Mouse (Mus musculus) testis, postnatal 10 days (tissue): Measurements from ENCODE around the gene Dpf2.

Source experiments
- DNase-seq: peaks from one replicate; pipeline ENCODE4 v3.0.0; 2021; ENCODE audit warnings: low spot score

The Dpf2 gene

DNA sequence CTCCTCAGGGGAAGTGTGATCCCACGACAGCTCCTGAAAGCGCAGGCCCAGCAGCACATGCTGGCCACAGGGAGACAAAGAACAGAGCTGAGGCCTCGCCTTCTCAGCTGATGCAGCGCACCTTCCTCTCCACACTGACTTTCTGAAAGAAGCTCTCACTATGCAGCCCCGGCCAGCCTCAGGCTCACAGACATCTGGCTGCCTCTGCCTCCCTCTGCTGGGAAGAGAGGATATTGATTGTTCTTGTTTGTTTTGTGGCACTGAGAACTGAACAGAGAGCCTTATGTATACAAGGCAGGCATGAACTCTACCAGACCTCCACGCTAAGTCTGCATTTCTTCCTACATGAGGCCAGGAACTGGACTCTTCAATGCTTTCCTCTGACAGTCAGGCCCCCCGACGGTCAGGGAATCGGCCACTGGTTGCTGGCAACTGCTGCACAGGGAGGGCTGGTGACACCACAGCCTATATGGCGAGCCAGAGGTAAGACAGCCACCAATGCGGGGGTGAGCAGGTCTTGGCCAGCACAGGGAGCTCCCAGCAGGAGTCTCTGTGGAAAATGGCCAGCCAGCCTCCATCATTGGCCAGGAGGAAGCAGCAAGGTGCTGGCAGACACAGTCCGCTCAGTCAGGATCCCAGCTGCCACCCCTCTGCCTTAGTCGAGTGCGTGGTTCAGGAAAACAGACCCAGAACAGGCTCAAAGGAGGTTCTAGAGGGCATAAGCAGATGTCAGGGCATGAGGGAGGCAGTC, 50.3 kb downstream of the Dpf2 start:
- DNase-seq, result no peak

DNA sequence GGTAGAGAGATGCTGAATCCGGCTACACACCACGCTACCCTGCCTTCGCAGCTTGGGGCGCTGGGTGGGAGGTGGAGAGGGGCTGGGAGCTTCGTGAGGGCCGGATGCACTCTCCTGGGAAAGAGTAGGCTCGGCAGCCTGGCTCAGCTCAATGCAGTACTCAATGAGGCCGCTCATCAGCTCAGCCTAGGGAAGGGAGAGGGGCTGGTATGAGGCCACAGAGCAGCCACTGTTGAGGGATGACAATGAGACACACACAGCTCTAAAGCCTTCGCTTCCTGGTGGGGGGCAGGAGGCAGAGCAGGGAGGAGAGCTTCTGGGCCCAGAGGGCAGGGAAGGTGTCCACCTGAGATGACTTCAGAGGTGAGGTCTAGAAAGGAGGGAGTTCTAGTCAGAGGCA, 56.2 kb downstream of the Dpf2 start:
- no peak for DNase-seq

DNA sequence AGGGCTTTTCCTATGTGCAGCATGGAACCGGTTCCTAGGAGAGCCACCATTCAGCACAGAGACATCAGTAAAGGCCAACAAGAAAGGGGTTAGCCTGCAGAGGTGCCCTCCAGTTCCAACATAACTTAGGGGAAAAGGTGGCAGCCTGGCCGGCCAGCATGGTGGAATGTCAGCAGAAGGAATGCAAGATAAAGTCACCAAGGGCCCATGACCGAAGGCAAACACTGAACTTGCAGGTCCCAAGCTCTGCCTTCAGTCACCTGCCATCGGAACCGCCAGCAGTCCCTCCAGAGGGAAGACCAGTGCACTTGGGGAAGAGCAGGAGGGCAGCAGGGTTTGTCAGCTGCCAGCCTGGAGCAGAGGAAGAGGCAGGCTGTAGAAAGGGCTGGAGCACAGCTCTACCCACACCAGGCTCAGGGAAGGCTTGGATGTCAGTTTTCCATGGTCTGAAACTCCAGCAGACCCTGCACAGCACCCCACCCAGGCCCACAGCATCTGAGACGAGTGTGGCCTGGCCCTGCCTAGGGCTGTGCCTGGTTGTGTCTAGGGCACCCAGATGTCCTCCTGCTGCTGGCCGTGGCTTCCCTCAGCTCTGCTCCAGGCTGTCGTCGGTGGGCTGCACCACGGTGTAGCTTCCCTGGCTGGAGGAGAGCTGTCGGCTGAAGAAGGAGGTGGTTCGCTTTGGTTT, 60.6 kb downstream of the Dpf2 start:
- no peak for DNase-seq

DNA sequence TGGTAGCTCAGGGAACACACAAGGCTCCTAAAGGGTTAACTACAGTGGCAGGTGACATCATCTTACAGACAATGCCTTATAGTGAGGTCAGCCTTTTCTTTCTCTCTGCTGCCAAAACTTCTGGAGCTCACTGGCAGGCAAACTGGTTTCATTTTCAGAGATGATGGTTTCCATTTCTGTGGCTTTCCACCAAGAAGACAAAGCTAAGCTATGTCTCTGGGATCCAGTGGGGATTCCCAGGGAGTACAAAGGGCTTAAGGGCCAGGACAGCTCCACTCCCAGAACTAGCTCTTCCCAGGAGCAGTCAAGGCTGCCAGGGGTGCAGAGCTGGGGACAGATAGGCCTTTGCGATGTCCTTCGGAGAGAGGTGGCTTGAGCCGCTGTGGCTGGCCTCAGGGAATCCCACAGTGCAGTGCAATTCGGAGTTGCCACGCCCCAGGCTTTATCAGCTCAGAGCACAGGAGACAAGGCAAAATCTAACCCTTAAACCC, 61.3 kb downstream of the Dpf2 start:
- DNase-seq, result no peak

DNA sequence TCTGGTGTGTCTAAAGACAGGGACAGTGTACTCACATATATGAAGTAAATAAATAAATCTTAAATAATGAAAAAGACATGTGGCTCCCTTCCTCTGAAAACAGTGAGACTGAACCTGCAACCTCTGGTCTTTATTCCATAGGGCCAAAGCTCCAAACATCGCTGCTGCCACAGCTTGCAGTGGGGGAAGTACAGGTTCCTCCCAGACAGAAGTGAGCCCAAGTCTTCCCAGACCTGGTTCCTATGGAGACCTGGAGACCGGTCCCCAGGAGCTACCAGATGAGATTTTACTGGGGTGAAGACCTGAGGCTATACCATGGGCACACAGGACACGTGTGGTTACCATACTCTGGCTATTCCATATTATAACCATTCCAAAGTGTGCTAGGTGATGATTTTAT, 62.0 kb downstream of the Dpf2 start:
- no peak for DNase-seq

DNA sequence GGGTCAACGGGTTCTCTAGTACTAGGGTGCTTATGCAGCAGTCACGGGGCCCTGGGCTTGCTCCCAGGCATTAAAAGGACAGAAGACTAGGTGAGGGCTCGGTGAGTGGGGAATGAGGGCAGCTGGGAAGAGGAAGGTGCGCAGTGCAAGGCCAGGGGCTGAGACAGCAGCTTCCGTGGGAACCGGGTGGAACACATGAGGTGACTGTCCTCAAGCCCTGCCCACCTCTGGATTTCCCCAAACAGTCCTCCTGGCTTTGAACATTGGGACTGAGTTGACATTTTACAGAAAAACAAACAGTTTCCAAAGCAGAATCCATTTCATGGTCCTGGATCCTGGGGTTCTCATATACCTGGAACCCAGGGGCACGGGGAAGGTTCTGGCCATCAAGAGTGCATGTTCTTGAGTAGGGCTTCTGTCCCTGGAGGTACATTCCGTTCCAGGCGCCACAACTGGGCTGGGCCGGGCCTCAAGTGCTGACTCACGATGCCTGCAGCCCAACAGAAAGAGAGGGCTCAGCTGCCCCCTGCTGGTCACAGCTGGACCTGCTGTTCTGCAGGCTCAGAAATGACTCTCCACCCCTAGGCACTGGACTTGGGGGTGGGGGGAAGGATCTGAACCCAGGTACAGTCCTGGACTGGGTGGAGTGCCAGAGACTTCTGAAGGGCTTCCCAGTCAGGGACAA, 62.8 kb downstream of the Dpf2 start:
- peak; percentile 96 for DNase-seq

DNA sequence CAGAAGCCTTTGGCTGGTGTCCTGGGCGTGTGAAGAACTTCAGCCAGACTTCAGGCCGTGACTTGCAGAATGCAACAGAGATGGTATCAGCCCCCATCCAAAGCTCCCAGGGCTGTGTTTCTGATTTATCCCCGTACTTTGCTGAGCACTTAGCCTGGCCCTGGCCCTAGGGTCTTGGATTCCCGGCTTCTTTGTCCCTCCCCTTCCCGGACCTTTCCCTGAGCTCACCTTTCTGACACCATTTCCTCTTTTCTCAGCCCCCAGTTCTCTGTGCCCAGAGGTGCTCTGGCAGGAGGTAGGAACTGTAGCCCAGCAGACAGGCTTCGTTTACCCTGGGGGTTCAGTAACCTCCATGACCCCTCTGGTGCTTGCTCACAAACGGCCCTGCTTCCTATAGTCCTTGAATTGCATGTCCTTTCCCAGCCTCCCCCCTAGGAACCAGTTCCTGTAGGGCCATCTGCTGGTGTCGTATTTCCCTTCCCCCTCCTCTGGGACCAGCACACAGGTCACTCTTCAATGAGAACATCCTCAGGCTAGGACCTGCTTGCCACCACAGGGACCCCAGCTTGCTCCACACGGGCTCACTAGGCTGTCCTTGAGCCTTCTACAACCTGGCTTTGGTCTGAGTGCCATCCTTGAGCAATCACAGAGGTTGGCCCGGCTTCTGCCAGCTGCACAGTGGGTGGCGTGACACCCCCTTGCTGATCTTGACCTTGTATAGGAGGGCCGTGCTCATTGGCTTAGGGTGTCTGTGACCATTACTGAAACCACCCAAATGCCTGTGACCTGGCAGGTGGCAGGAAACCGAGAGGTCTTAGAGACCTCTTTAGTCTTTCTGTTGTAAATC, 63.8 kb downstream of the Dpf2 start:
- no peak for DNase-seq

DNA sequence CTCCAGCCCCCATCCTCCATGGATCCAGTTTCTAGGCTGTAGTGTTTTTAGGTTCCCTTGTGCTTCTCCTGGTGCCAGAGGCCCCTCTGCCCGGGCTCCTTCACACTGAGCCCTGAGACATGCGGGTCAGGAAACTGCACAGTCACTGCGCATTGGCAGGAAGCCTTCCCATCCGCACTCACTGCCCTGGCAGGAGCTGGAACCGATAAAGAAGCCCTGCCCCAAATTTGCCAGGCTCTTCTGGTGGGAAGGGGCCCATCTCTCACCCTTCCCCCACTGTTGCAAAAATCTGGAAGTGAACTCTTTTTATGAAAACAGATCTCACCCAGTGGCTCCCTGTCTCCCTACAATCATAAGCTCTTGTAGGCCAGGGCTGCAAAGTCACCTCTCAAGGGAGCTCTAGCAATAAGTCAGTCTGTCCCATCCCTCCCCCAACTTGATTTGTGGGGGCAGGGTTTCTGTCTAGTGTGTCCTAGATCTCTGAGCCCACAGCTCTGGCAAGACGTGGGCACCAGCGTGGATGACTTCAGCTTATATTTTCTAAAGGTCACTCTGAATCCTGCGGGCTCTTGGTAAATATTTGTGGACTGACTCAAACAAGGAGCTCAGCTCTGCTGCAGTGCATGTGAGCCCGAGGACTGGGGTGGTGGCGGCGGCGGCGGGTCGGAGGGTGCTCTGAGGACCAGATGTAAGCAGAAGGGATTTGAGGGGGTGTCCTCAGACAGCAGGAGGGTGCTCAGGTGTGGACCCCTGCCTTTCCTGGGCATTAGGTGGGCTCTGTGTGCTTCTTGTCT, 64.6 kb downstream of the Dpf2 start:
- DNase-seq, result peak; percentile 58

DNA sequence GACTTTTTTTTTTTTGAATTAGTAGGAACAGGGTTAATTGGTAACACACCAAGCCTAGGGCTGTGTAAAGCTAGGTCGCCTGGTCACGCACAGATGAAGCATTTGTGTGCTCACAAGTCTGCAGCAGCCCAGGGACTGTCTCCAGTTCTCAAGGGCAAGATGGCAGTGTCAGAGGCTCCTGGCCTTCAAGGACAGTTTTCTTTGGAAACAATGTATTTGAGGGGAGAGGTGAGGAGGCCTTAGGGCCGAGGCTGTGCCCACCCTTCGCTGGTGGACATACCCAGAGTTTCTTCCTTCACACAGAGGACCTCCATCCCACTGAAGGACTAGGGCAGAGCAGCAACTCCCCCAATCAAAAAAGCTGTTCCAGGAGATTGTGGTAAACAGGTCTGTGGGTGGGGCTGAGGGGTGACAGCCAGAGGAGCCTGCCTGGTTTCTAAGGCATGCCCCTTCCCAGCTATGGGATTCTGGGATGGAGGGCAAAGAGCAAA, 65.5 kb downstream of the Dpf2 start:
- no peak for DNase-seq

DNA sequence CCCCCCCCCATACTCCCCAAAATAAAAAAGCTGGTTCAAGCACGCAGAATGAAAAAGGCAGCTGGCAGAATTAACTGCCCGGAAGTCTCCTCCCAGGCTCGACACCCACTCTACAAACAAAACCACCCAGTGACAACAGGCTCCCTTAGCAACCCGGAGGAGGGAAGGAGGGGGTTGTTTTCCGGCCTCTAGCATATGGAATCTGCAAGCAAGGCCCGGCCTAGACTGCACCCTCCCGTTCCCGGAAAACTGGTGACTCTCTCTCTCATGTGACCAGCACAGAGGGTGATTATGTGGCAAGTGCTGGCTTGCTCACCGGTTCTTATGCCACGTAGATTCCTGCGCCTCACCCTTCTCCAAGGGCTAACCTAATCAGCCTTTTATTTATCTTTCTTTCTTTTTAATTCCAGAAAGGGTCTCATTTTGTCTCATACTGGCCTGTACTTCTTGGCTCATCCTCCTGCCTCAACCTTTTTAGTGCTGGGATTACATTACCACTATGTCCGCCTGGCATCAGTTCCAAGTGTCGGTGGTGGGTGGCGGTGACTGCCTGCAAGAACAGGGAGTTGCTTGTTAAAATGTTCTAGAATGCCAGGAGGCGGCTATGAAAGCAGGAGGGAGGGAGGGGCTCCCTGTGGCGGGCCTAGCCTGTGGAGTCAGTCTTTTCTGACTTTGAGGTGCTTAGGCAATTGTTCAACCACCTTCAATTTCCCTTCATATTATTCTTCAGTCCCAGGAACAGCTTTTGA, 66.1 kb downstream of the Dpf2 start:
- peak; percentile 71 for DNase-seq
